Mouse (Mus musculus) cerebellum, adult 8-10 months (tissue): ENCODE measurements around the gene Ppp1r12b.

Experiments used
- DNase-seq: peaks from one replicate; pipeline ENCODE4 v3.0.0; 2022

Gene Ppp1r12b

DNA sequence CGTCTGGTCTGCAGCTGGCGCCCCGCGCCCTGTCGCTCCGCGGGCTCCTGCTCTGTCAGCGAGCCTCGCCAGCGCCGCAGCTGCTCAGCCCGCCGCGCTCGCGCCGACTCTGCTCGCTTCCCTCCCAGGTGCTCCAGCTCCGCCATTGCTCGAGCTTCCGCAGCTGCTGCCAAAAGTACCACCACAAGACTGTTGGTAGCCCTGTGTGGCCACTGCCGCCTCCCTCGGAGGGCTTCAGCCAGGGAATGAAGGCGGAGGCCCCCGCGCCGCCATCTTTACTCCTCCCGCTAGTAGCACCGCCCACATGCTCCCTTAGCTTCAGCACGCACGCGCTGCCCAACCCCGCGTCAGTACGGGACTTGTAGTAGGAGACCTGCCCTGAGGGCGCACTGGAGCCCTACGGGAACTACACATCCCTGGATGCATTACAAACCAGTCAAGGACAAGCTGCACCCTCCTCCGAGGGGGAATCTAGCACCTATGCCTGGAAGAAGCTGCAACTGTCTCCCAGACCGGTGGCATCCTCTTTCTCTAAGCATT, at the start of gene Ppp1r12b:
Gene Ppp1r12b (minus strand): TSS at position 306 of the 540 bp plus-strand sequence.
- DNase-seq: peak; percentile 96

DNA sequence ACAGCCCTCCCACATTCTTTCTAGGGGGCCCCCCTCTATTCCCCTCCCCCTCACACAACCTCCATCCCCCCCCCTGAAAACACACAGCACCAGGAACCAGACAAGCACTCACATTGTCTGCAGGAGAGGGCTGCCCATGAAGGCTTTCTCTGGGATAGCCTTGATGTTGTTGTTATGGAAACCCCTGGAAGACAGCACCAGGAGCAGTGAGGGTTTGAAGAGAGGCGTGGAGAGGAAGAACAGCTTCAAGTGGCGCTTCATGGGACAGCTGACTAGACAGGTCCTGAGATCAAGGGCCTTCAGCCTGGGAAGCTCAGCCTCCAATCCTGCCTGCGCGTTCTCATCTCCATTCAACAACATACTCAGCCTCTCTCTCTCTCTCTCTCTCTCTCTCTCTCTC, 47.6 kb upstream of the Ppp1r12b start:
- DNase-seq: no peak

DNA sequence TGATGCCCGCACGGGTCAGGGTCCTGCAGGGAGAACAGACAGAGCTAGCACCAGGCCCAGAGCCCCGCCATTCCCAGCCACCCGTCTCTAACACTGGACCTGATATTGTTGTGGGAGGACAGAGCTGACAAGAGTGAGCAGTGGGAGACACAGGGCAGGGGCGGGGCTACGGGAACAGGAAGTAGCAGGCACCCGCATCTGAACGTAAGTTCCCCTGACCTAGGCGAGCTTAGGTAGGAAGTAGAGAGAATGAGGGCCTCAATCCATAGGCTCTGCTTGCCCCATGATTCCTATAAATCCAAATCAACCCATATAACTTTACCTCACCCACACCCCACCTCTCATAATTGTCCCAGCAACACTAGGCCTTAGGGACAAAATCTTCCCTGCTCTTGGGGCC, 44.8 kb upstream of the Ppp1r12b start:
- DNase-seq: no peak

DNA sequence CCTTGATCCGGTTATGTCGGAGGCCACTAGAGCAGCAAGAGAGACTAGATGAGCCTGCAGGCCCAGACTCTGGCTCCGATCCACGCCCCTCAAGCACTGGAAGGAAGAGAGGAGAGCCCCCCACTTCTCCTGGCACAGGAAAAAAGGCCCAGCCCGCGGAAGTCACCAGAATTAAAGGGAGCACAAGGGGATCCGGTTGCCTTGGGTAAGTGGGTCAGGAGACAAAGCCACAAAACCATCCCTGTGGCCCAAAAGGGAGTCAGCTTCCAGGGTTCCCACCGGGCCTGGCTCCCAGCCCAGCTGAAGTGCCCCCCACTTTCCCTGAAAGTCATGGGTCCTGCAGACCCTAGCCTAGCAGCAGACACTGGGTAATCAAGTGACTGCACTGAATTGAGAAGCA, 42.5 kb upstream of the Ppp1r12b start:
- peak; percentile 4 for DNase-seq

DNA sequence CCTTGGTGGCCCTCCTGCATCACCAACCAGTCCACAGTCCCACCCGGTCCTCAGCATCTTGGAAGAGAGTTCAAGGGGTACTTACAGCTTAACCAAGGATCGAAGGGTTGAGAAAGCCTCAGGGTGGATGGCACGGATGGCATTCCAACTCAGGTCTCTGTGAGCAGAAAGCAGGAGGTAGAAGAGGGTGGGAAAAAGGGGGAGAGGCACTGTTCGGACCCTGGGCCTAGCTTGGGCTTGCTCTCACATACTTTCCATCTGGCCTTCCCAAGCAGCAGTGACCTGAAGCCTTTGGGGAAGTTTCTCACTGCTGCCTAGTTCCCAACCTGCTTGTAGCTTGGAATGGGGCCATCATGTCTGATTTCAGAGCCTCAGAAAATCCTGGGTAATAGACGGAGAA, 41.8 kb upstream of the Ppp1r12b start:
- DNase-seq: no peak

DNA sequence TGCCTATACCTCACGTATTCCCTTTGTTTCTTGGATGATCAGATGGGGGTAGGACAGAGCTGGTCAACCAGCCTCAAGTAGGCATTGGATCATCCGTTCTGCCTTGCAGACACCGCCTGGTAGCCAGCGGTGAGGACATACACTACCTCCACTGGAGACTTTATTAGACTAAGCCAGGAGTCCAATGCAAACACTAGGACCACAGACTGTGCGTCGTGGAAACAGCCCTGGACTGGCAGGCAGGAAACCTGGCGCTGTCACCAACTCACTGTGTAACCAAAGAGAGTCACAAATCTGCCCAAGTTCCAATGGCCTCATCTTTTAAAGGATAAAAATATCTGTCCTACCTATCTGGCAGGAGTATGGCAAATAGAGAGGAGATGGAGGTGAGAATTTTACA, 40.7 kb upstream of the Ppp1r12b start:
- no peak for DNase-seq

DNA sequence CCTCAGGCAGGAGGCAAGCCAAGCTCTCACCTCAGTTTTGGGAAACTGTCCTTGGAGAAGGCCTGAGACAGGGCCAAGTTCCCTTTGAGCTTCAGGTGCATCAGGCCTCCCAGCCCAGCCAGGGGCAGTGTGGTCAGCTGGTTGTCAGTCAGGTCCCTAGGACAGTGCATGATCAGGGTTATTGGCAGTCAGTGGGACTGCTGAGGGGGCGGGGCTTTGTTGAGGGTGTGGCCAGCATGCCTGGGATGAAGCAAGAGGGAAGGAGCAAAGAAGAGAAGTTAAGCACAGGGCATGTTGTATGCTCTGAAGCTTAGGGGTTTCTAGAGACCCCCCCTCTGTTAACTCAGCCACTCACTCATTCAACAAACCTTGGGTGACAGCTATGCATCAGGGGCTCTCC, 40.2 kb upstream of the Ppp1r12b start:
- DNase-seq: no peak

DNA sequence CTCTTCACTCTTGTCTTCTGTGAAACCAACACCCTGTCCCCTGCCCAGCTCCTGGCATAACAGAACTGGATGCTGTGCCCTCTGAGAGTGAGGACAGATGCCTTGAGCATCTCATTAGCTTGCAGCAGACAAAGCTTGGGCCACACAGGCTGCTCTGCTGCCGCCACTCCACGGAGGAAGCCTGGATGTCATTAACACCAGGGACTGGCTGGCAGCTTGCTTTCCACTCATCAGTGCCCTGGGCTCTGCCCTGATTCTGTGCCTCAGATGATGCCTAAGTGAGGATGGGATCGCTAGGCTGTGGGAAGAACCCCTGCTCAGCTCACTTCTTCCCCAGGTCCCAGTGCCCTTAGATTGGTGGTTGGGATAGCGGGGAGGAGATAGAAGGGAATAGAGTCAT, 39.7 kb upstream of the Ppp1r12b start:
- peak; percentile 8 for DNase-seq

DNA sequence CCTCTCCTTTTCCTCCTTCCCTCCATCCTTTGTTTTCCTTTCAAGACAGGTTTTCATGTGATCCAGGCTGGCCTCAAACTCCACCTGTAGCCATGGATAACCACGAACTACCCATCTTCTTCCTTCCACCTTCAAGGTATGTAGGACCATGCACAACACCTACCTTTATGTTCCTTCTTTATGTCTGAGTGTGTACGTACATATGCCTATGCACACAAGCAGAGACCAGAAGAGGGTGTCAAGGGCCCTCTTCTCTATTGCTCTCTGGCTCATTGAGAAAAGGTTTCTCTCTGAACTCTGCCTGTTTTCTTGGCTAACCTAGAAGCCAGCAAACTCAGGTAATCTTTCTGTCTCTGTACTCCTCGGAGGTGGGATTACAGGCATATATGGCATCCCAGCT, 39.0 kb upstream of the Ppp1r12b start:
- no peak for DNase-seq

DNA sequence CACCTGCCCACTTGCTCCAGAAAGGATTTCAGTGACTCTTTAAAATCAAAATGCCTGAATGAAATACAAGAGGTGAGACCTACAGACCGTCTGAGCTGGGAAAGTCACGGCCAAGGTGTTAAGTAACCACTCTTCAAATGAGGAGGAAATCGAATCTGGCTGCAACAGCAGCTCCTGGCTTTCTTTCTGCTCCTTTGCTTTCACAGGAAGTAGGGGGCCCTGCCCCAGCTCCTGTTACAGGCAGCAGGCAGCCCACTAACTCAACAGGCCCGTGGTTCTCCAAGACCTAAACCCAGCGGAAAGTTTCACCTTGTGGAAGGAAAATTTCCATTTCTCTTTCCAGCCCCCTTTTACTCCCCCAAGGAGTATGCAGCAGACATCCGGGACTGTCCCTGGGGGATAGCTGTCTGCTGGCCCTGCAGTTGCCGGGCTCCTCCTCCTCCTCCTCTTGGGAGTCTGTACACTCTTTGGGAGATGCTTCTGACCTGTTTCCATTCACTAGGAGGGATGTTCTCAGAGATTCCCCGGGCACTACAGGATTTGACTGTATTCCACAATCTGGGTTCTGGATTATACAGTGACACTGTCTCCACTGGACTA, 36.4 kb upstream of the Ppp1r12b start:
- no peak for DNase-seq

DNA sequence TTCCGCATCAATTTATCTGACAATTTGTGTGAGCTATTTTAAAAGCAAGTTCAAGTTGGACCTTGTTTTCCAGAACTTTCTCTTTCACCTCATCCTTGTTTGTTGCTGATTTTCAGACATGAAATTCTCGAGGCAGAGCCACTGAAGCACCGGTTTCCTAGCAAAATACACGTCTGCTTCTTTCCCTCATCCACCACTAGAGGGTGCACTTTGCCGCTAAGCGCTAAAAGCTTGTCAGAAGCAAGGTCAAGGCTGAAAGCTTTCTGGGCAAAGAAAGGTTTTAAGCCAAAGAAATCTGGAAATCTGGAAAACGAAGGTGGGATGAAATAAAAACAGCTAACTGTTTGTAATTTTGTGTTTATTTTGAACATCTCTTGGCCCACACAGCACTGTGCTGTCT, 33.6 kb upstream of the Ppp1r12b start:
- peak; percentile 76 for DNase-seq

DNA sequence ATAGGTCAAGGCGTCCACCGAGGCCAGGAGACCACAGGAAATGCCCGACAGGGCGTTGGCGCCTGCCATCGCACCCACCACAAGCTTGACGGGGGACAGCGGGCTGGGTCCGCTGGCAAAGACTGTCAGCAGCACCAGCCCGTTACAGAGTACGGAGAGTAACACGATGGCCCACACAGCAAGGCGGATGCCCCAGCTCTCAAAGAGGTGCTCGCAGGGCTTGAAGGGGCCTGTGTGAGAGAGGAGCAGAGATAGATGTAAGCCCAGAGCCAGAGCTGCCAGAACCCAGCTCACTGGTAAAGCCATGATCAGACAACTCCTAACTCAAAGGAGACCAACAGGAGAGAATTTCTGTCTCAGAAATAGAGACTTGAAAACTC, 32.2 kb upstream of the Ppp1r12b start:
- no peak for DNase-seq

DNA sequence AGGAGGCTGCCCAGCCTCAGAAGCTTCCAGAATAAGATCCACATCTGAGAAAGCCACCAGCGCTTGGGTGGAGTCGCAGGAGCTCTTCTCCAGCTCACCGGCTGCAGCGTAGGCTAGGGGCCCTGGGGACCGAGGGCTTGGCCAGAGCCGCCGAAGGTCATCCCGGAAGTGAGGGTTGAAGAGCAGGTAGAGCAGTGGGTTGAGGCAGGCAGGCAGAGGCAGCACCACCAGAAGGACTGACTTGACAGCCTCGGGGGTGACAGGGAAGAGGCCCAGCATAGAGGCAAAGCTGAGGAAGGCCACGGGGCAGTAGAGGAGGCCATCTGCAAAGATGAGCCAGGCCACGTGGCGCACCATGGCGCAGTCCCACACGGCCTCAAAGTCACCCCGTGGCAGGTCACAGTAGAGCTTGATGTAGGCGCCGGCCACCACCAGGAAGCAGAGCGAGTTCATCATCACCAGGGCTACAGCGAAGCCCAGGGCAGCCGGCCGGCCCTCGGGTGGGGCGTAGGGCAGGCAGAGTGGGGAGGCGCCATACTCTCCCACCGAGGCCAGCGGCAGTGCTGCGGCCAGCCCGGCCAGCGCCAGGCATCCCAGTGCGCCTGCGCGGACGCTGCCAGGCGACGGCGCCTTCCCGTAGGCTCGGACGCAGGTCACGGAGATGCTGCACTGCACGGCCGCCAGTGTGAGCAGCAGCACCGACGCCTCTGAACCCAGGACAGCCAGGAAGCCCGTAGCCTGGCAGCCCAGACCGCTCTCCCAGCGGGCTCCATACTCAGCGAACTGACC, 31.6 kb upstream of the Ppp1r12b start:
- DNase-seq: peak; percentile 59

DNA sequence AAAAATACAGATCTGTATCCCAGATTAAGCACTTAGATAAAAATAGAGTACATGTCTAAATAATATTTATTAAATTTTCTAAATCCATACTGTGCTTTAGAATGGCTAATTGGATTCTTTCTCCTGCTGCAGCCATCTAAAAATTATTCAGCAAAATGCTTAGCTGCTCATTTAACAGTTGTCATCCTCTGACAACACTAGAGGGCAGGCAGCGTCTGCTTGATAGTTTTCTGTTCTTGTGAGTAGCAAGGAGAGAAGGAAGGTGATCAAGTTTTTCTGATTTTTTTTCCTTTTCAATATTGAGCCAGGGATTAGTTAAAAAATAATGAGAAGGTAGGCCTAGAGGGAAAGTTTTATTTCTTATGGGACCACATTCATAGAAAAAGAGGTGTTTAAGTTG, 17.2 kb upstream of the Ppp1r12b start:
- no peak for DNase-seq

DNA sequence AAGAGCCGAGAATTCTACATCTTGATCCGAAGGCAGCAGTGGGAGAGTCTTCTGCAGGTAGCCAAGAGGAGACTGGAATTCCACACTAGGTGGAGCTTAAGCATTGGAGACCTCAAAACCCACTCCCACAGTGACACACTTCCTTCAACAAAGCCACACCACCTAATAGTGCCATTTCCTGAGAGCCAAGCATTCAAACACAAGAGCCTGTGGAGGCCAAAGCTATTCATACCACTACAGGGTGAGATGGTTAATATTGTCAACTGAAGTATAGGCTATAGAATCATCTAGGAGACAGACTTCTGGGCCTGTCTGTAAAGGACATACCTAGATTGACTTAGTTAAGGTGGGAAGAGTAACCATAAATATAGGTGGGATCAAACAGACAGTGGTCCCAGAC, 9.7 kb upstream of the Ppp1r12b start:
- no peak for DNase-seq

DNA sequence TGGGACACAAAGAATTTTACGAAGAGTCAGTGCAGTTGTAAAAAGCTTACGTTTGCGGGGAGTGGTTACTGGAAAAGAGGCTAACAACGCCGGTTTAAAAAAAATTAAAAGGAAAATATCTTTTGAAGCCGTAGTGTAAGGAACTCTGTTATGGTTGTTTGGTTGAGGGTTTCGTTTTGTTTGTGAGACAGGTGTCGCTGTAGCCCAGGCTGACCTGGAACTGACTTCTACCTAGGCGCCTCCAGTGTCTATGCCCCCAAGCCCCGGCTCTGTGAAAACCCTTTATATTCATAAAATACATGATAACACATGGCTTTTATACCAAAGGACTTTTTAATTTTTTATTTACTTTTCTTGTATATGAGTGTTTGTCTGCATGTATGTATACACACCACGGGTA, 7.1 kb upstream of the Ppp1r12b start:
- no peak for DNase-seq

DNA sequence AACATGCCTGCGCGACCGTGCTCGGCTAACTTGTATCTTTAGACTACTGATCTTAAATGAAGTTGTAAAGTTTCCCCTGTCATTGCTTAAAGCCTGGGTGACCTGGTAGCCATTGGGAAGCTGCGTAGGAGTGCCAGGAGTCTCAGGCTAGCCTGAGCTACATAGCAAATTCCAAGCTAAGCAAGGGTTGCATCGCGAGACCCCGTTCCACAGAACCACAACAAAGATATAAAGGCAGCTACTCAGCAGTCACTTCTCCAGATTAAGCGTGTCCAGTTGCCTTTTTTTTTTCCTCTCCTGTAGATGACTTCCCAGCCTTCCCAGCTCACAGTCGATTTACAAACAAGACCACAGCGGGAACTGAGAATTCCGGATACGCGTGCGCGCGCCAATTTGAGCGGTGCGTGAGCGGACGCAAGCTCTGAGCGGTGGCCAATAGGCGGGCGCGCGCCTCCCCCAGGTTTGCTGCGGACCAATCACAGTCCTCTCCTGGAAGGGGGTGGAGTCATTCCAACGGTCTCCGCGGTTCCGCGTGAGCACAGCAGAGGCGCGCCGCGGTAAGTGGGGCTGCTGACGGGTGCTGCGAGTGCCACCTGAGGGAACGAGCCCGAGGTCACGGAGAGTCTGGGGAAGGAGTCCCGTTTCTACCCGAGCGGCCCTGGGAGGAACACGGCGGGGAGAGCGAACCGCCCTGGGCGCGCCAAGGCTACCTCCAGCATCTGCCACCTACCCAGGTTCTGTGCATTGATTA, 6.5 kb upstream of the Ppp1r12b start, which contains the start of gene Ube2t:
Gene Ube2t (plus strand): TSS at position 513 of the 751 bp plus-strand sequence.
- peak; percentile 92 for DNase-seq

DNA sequence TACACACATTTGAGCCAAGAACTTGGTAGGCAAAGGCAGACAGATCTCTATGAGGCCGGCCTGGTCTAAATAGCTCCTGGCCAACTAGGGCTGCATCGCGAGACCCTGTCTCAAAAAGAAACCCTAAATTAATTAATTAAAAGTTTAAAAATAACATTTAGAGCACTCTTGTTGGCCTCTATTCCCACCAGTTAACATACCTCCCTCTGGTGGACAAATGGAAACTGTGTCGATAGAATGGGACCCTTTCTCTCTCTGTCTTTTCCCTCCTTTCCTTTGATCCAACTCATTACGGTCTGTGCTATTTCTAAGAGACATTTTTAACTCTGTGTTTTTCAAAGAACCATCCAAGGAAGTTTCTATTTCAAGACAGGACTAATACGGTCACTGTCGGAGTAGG, 4.9 kb upstream of the Ppp1r12b start:
- DNase-seq: no peak

DNA sequence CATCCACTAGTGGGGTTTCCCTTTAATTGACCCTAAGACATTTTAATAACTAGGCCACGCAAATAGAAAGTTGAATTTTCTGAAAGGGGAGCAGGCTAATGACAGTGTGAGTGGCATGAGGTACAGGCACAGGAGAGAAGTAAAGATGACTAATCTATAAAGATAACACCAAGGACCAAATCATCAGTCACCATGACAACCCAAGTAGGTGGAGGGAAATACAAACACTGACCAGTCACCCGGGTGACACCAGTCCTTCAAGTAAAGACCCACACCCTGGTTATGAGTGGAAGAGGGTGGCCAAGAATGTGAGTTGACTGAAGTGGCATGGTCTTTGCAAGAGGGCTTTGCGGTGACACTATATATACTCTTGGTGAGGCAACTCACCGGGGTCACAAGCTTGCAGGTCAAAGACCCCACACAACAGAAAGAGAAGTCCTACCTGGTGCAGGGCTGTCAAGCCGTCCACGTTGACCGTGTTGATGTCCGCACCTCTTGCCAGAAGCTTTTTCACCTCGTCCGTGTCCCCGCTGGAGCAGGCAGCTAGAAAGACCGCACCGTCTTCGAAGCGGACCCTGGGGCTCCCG, 599 bp downstream of the Ppp1r12b start:
- DNase-seq: no peak

DNA sequence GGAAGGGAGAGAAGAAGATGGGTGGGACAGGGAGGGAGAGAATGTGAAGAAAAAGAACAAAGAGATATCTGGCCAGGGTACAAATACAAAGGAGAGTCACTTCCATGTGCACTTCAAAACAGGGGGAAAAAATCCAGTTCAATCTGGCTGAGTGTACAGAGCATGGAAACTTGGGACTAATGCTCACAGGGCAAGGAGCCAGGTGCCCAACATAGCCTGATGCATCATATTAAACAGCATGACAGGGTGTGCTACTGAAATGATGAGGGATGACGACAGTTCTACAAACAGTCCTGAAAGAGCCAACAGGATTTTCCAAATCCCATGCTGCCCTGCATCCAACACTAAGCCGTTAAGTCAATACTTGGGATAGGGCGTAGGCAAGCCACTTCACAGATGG, 5.8 kb downstream of the Ppp1r12b start:
- peak; percentile 32 for DNase-seq

DNA sequence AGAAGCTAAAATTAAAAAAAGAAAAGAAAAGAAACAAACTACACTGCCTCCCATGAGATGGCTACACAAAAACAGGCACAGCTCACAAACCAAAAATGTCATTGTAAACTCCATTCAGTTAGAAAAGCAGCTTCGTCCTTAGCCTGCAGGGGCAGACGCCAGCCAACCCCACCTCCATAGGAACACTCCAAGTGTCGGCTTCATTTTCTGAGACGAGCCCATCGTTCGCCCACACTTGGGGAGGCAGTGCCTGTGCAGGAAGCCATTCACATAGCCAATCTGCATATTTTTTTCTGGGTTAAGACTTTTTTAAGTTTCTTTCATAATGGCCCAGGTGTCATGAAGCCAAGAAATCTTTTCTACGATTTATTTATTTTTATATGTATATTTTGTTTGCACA, 8.2 kb downstream of the Ppp1r12b start:
- DNase-seq: no peak

DNA sequence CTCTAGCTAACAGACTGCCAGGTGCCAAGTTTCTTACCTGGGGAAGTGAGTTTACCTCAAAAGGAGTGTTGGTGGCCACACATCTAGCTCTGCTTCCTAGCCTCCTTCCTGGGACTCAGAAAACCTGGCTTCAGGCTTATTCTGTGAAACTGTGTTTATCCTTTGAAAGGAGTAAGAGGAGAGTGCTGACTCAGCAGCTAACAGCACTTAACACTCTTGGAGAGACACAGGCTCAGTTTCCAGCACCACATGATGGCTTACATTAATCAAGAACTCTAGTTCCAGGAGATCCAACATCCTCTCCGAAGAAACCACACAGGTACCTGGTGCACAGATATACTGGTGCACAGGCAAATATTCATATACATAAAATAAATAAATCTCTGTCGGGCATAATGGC, 12.8 kb downstream of the Ppp1r12b start:
- DNase-seq: no peak

DNA sequence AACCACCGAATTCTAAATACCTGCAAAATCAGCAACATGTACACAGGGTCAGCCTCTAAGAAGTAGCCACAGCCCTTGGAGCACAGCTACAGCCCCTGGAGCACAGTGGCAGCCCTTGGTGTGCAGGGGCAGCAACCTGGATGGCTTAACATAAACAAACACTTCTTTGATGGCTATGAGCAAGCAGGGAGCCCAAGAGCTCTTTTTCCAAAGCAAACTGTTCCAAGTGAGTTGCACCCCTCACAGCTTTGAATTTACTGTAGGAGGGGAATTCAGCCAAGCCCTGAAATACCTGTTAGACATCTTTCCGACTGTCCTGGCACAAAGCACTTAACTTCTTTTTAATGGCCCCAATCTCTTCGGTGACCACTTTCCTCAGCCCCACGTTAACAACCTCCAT, 14.9 kb downstream of the Ppp1r12b start:
- DNase-seq: no peak
